Comparison of ENCODE assay signal across 10 mouse cellular contexts in the genomic region with DNA sequence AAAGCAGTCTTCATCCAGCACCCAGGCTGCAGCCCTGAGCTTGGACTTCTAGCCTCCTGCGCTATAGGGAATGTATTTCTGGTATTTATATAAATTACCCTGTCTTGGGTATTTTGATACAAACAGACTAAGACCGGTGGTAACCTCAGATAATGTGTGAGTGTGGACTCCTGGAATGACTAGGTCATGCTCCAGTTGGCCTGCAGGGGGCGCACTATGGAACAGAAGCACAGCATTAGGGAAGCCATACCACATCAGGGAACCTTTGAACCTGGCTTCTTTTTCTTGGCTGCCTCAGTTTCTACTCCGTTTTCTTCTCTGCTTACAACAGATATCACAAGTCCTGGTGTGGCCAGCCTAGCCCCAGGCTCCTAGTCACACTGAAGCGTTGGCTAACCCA. TPM values are rescaled to one million over a fixed set of nuclear protein-coding genes. Genes with fewer than 3 reads are reported as not detected.
DNase-seq lines count a peak whose midpoint lies in the region; ATAC-seq and TF ChIP-seq lines count a peak whose summit lies in the region.
"Had no signal": no experiment of that assay in that cellular context is flagged by ENCODE, and none has a peak within 500 bp of the region (broad histone marks: within the 10 kb centered on the region; RNA-seq: fewer than 3 reads in every experiment).

No protein-coding gene starts in this region.

- peak; percentile 56 for TF ChIP-seq CTCF in Patski (IDR thresholded peaks at IDR 0.05)

- CTCF ChIA-PET in Patski (lab: Charles Lee) = interaction anchor here (1.0 kb wide), 1 partner anchor 9 kb away, joined by 3 read pairs; no protein-coding TSS in a partner anchor

- ATAC-seq in Patski = no peak
- ATAC-seq in megakaryocyte progenitor cell, adult 5-6 weeks (replicated peaks; ENCODE audit: poor library complexity) = peak; percentile 69

- POLR2A ChIA-PET in Patski (lab: Charles Lee) = no interaction called here

- H3K27me3 ChIP-seq in Patski = no peaks in the 10 kb centered on the region
- H3K27me3 ChIP-seq: liver, embryonic 15.5 days had no signal

- peak; percentile 3 for DNase-seq in kidney, adult 9 months
- DNase-seq in kidney, adult 8-10 months = no peak
- no peak for DNase-seq in Patski (ENCODE audit: low read depth, low spot score)
- DNase-seq in c-Kit-negative CD71-positive TER-119-positive erythroid progenitor cells, embryonic 14.5 days (ENCODE audit: low read depth, low spot score) = peak; percentile 9
- no peak for DNase-seq in right cerebral cortex, adult 18-20 months
- DNase-seq in ovary, adult 18-20 months (ENCODE audit: low spot score) = no peak
- no peak for DNase-seq in embryo, embryonic 9.5 days (ENCODE audit: extremely low spot score)

- in situ Hi-C loops in Patski (cut with MboI; ENCODE audit: low pct_unique_long_range_greater_than_20kb) = no loop called here

RNA-seq across cellular contexts. Expression of gene Foxi2, which starts 33.2 kb away (rescaled TPM):
- not detected for polyA plus RNA-seq in Patski (2021)
- not detected in 2 replicates for total RNA-seq in megakaryocyte progenitor cell, adult 5-6 weeks (2015)
- total RNA-seq in megakaryocyte progenitor cell, adult 5-6 weeks (2017) = not detected in 2 replicates
- polyA plus RNA-seq: heart, embryonic 16.5 days; liver, embryonic 15.5 days had no signal

Comparison
In these comparisons a context has a peak if more than half of its experiments do, and no peak if none do; other contexts are left out.
1. DNase-seq: peak in kidney, adult 9 months (single experiment) and c-Kit-negative CD71-positive TER-119-positive erythroid progenitor cells, embryonic 14.5 days (single experiment); none in kidney, adult 8-10 months (0 of 2), Patski (single experiment), right cerebral cortex, adult 18-20 months (single experiment), ovary, adult 18-20 months (single experiment) and embryo, embryonic 9.5 days (single experiment).